Mouse (Mus musculus) erythroblast, embryonic 14.5 days (primary cell): ENCODE data around the gene B230217C12Rik.

Source experiments
- GATA1 ChIP-seq: IDR thresholded peaks from 2 replicates; pipeline ENCODE4 v1.6.1; 2012; ENCODE audit warnings: low read length, inconsistent platforms, mixed read lengths
- TAL1 ChIP-seq: IDR thresholded peaks from 3 replicates; pipeline ENCODE4 v1.6.1; 2012; ENCODE audit warnings: low read length, inconsistent platforms, mixed read lengths

DNA sequence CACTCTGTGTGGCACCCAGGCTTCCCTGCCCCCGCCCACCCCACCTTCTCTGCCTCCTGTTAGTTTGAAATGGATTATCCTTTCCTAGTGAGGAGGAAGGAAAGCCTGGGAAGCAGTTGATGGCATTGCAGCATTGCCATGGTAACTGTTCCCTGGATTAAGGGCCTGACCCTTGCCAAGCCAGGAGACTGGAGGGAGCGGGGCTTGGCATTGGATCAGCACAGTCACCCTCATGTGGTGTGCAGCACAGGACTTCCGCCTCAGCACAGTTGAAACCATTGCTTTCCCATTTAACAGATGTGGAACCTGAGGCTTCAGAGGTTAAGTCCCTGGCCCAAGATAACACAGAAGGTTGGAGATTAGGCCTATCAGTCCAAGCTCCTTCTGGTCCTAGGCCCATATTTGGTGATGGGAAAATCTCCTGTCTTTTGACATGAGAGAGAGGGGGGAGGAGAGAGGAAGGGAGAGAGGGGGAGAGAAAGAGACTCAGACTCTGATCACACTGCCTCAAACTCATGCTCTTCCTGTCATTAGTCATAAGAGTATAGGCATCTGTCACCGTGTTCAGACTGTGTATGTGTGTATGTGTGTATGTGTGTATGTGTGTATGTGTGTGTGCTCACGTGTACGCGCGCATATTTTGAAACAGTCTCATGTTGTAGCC is 19.0 kb upstream of the B230217C12Rik start:
- TF ChIP-seq GATA1 (no peak), TAL1 (no peak)
